Mouse (Mus musculus): Measurements from ENCODE around the gene Gm13769.
"Not testable (repeated sequence)": the region's sequence is repeated elsewhere in the genome, so short reads cannot be mapped to it uniquely, and the experiment has no call there.

DNA sequence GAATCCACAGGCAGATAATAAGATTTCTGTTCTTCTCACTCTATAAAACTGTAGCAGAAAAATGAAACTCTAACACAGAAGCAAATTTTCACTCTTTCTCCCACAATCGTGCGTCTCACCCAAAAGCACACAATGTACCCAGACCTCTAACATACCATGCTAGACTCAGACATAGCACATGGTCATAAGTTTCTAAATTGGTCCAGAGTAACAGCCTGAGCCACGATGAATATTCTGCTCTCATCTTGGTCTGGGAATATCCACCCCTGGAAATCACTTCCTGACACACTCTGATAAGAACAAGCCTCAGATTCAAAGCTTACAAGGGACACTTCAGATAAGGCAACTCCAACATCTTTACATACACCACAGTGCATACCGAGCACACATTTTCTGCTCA lies 38.2 kb downstream of the Gm13769 start:
- not testable (repeated sequence) for TF ChIP-seq POLR2A (IDR thresholded peaks at IDR 0.05; ENCODE audit: borderline replicate concordance, extremely low read depth, low read depth, low read length); CTCF (IDR thresholded peaks at IDR 0.05; ENCODE audit: insufficient read depth, low read length)
